Mouse (Mus musculus) duodenum, adult 2 months (tissue): ENCODE data around the gene Tsr3. TPM values are rescaled to one million over a fixed set of nuclear protein-coding genes. Genes with fewer than 3 reads are reported as not detected.

Source experiments
- polyA plus RNA-seq: library from polyadenylated mRNA; depleted of rRNA; stranded (reverse); fragments of >200 nt; gene quantifications from 2 replicates; pipeline ENCODE4 v1.2.3, GENCODE M21; 2012; ENCODE audit warnings: low replicate concordance; rRNA removed

Gene Tsr3
- polyA plus RNA-seq = 11.0 and 13.7 TPM in 2 replicates

GRCm38 (mm10) chr17:25239695-25240636 lies at the start of gene Tsr3, which contains the start of gene Gnptg:
Gene Tsr3, plus strand, starts transcription at chr17:25240170.
Gene Gnptg, minus strand, starts transcription at chr17:25240124.

DNA sequence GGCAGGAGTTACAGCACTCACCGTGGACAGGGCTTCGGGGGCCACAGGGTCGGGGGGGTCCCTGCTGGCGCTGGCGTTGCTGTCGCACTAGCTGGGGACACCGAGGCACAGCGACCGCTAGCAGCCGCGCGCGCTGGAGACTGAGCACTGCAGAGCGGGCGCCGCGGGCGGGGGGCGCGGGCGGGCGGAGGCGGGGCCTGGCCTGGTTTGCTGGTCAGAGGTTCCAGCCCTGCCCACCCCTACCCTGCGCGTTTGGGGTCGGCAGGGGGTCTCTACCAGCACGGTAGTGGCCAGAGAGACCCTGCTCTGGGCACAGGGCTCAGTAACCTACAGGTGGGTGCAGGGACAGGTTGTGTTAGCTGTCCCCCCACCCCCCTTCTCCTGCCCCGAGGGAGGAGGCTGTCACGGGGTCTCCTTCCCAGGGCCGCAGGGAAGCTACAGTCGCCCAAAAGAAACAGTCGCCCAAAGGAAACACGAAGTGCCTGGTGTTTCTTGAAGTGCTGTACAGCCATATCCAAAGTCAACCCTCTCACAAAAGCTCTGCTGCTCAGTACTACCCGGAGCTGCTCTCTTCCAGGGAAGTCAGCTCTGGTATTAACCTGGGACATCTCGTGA lies 16.3 kb downstream of the Tsr3 start, which contains the start of gene Baiap3:
Gene Baiap3, minus strand, starts transcription at position 225 of the 615 bp plus-strand sequence.

GRCm38 (mm10) chr17:25274571-25275346 lies 34.8 kb downstream of the Tsr3 start, which contains the start of gene Ube2i:
Gene Ube2i, minus strand, starts transcription at chr17:25274622.

Other genes starting within 250 kb of the Tsr3 start
- gene Cramp1l, start 224.4 kb upstream of the Tsr3 start, polyA plus RNA-seq = 5.8 and 8.0 TPM in 2 replicates
- 5.5 and 5.6 TPM in 2 replicates for gene Ift140, start 224.1 kb upstream of the Tsr3 start, polyA plus RNA-seq
- 14.0 and 15.0 TPM in 2 replicates for gene Tmem204, start 156.6 kb upstream of the Tsr3 start, polyA plus RNA-seq
- 5.7 and 6.4 TPM in 2 replicates for gene Telo2, start 124.2 kb upstream of the Tsr3 start, polyA plus RNA-seq
- gene Ptx4, start 119.4 kb upstream of the Tsr3 start, polyA plus RNA-seq = 0.20 TPM in 1 of 2 replicates, not detected in the other
- gene Clcn7, start 106.8 kb upstream of the Tsr3 start, polyA plus RNA-seq = 15.3 and 15.8 TPM in 2 replicates
- not detected in 2 replicates for gene Ccdc154, start 77.7 kb upstream of the Tsr3 start, polyA plus RNA-seq
- 0.49 TPM in 1 of 2 replicates, not detected in the other for gene Gm38655, start 64.7 kb upstream of the Tsr3 start, polyA plus RNA-seq
- 9.4 and 18.4 TPM in 2 replicates for gene BC003965, start 55.6 kb upstream of the Tsr3 start, polyA plus RNA-seq
- 11.9 and 17.4 TPM in 2 replicates for gene Unkl, start 51.8 kb upstream of the Tsr3 start, polyA plus RNA-seq
- 25.9 and 27.6 TPM in 2 replicates for gene Gnptg, start within 50 bp of the Tsr3 start, polyA plus RNA-seq
- 19.8 and 28.1 TPM in 2 replicates for gene Baiap3, start 16.2 kb downstream of the Tsr3 start, polyA plus RNA-seq
- gene Ube2i, start 34.5 kb downstream of the Tsr3 start, polyA plus RNA-seq = 52.6 and 73.8 TPM in 2 replicates
- not detected in 2 replicates for gene Prss34, start 58.2 kb downstream of the Tsr3 start, polyA plus RNA-seq
- gene Prss28, start 68.5 kb downstream of the Tsr3 start, polyA plus RNA-seq = 0.34 TPM in 1 of 2 replicates, not detected in the other
- gene Prss29, start 78.5 kb downstream of the Tsr3 start, polyA plus RNA-seq = not detected in 2 replicates
- gene Tpsab1, start 105.4 kb downstream of the Tsr3 start, polyA plus RNA-seq = not detected in 2 replicates
- 0.74 and 2.4 TPM in 2 replicates for gene Tpsb2, start 126.1 kb downstream of the Tsr3 start, polyA plus RNA-seq
- gene Tpsg1, start 129.1 kb downstream of the Tsr3 start, polyA plus RNA-seq = 32.4 and 59.2 TPM in 2 replicates
- gene Cacna1h, start 193.6 kb downstream of the Tsr3 start, polyA plus RNA-seq = 20.3 and 29.6 TPM in 2 replicates
- 0.13 and 0.19 TPM in 2 replicates for gene Tekt4, start 214.4 kb downstream of the Tsr3 start, polyA plus RNA-seq